Mouse (Mus musculus) WW6 (cell line): ENCODE data around the gene Ifna13.

Source experiments
- DNase-seq: peaks from one replicate; pipeline ENCODE4 v3.0.0-alpha.2; 2013; ENCODE audit warnings: low read depth, low spot score

The Ifna13 gene

DNA sequence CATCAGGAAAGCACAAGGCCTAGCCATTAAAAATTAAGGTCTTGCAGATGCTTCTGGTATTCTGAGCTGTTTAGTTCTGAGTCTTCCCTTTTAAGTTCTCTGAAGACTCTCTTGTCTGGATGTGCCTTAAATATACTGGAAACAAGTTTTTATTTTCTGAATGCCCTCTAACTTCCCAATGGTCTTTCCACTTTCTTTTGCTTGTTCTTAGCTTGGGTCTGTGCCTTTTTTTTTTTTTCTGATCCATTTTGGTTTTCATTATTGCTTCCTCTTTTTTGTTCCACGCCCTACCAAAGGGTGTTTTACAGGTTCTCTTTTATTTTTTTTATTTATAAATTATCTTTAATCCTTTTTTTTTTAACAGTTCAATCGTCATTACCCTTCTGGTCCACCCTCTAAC is at the start of gene Ifna13:
TSS of gene Ifna13 (minus strand) at position 101 of the 400 bp plus-strand sequence.
- no peak for DNase-seq

DNA sequence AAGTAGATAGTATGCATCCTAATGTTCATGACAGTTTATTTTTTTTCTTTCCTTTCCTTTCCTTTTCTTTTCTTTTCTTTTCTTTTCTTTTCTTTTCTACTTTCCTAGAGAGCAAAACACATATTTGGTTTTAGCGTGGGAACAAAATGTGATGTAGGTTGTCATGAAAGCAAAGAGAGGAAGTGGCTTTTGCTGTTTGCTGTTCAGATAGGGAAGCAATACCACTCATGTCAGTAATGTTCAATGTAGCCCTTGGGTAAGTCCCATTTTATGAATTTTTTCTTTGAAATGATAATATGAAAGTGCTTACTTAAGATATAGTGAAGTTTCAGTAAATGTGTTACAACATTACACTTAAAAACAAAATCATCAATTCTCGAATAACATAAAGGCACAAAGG is 49.1 kb upstream of the Ifna13 start:
- no peak for DNase-seq

DNA sequence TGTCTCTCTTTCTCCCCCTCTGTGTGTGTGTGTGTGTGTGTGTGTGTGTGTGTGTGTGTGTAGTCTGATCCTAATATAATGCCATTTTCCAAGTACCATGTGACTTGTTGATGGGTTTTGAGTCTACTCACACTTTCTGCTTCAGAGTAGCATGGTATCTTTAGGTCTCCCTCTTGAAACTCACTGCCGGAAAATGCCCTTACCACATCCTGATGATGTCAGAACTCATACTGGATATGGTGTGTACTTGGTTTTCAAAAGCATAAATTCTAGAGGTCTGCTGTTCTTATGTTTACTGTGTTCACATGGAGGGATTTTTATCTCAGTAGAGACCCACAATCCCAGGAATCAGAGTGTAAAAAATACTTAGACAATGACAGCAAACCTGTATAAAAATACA is 48.3 kb upstream of the Ifna13 start:
- no peak for DNase-seq

DNA sequence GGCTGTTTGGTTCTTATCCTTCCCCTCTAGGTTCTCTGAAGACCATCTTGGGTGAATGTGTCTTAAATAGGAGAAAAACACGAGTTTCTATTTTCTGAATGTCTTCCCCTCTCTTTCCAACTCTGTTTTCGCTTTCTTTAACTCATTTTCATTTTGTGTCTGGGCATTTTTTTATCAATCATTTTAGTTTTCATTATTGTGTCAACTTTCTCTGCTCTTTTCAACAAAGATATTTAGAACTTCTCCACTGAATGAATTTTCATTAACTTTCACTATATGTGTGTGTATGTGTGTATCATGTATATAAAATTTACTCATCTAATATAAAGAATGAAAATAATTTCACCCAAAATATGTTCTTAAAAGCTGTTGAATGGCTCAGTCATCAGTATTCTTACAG is 47.0 kb upstream of the Ifna13 start, which contains the start of gene Ifnab:
TSS of gene Ifnab (minus strand) at position 101 of the 400 bp plus-strand sequence.
- no peak for DNase-seq

DNA sequence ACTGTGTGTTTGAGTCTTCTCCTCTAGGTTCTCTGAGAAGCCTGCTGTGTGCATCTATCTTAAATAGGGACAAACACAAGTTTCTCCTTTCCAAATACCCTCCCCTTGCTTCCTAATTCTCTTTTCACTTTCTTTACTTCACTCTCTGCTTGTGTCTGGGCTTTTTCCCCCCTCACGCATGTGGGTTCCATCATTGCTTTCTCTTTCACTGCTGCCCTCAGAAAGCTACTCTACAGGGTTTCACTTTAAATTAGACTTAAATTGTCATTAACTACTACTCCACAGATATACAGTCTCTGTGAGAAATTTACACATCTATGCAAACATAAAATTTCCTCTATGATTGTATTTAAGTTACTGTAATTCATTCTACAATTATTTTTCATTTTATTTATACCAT is 39.6 kb upstream of the Ifna13 start, which contains the start of gene Ifna2:
TSS of gene Ifna2 (minus strand) at position 101 of the 400 bp plus-strand sequence.
- no peak for DNase-seq

DNA sequence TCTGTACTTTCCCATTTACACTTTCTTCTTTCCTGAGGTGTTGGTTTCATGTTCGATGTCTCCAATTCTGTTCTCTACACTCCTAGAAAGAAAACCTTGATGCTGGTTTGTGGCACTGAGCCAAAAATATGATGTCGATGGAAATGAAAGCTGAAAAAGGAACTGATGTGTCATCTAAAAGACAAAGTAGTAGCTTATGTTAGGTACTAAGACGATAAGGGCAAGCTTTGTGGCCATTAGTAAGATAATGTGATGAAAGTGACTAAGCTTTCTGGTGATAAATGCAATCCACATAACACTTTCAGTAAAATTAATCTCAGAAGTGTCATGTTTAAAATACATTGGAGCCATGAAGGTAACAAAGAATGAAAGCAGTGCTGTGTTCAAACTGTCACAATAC is 37.1 kb upstream of the Ifna13 start:
- DNase-seq = no peak

DNA sequence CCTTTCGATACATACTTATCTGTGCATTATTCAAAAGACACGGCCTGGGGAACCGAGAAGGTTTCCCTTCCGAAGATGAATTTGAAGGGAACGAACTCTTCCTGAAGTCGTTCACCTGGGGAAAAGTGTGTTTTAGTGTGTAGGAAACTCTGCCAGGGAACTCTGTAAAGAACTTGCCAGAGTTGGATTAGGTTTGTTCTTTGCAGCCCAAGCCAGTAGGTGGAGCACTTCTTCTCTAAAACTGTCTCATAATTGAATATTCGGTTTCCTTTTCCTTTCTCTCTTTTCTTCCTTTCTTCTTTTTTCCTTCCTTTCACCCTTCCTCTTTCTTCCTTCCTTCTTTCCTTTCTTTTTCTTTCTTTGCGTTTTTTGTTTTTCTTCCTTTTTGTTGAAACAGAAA is 36.1 kb upstream of the Ifna13 start:
- no peak for DNase-seq

DNA sequence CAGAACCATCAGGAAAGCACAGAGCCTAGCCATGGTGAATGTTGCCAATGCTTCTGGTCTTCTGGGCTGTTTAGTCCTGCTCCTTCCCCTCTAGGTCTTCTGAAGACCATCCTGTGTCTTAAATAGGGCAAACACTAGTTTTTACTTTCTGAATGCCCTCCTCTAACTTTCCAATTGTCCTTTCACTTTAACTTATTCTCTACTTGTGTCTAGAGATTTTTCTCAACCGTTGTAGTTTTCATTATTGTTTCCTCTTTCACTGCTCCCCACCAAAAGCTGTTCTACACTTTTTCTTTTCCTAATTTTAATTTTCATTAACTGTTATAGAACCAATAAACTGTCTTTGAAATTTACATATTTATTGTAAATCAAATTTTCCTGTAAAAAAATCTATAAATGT is 32.6 kb upstream of the Ifna13 start, which contains the start of gene Ifna16:
TSS of gene Ifna16 (minus strand) at position 101 of the 400 bp plus-strand sequence.
- DNase-seq = no peak

DNA sequence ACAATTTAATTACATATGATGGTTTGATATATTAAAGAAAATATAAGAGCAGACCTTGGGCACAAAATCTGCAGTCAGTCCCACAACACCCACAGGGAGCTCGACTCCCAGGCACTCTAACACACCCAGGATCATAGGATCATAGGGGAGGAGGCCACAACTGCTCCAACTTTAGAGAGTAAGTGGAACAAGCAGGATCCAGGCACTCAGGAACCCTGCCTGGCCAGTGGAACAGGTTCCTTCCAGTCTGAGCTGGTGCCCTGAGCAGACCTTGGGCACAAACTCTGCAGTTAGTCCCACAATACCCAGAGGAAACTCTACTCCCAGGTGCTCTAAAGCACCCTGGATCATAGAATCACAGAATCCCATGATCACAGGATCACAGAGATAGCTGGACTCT is 11.2 kb upstream of the Ifna13 start:
- DNase-seq = no peak

DNA sequence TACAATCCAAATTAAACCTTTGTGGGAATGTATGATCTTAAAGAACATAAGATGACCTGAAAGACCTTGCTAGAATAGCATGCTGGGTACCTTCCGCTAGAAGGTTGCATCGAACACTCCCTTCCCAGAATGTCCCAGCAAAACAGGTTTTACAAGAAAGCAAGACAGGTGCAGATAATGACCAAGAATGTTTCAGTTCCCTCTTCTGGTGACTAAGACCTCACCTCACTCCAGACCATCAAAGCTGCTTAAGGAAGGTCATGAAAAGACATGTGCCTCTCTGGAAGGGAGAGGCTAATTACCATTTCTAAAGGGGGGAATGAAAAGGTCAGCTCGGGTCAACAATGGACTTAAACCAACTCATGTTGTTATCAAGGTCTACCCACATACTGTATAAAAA is 9.4 kb upstream of the Ifna13 start:
- no peak for DNase-seq

DNA sequence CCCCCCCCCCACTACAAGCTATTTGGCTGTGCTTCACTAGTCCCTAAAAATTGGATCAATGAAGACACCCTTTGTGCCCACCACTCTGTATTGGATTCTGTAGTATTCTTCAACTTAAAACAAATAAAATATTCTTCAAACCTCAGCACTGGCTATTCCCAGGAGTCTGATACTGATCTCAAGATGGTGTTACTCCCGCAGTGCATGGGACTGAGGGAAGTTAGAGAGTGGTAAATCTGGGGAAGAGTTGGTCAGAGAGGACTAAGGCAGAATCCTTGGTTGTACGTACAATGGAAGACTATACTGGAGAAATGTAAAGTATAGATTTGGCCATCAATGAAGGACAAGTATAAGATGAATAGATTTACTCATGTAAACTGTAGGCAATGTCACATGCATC is 1.7 kb downstream of the Ifna13 start:
- DNase-seq = no peak

DNA sequence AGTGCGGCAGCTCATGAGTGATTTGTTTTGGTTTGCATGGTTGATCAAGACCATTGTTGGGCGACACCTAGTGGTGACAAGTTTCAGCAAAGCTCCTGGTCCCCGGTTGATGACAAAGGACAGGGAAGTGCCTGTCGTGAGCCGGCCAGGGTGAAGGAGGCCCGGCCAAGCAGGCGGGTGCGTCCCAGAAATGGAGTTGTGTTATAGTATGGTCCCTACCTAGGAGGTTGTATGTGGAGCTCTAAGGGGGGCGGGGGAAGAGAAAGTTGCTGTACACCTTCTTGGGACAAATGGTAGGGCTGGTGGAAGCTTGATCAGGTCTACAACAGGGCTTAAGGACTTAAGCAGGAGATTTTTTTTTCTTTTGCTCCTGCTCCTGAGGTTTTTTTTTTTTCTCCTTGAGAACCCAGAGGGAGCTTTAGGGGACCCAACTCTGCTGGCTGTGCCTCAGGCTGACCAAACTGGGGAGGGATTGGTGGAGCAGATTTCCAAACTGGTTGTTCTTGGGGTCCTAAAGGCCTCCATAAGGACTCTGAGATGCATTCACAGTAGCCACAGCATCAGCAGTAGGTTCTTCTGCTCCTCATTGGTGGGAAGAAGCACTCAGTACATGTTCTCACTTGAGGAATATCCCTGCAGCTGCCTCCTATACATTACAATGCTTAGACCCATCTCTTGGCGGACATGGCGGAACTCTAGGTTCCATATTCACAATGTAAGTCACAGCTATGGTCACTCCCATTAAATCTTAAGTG is 3.0 kb downstream of the Ifna13 start:
- DNase-seq = peak; percentile 100

DNA sequence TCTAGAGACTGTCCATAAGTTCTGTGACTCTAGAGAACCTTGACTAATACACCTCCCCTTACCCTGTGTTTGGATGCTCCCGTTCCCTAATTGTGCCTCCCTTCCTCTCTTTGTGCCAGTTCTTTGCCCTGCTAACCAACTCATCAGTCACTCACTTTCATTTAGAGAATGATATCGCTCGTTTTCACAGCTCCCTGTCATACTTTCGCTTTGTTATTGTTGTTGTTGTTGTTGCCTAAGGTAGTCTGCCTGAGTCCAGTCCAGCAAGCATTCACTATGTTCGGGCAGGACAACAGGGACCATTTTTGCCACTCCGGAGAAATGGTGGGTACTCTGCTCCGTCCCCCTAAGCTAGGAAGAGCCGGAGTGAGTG is 3.6 kb downstream of the Ifna13 start:
- no peak for DNase-seq

DNA sequence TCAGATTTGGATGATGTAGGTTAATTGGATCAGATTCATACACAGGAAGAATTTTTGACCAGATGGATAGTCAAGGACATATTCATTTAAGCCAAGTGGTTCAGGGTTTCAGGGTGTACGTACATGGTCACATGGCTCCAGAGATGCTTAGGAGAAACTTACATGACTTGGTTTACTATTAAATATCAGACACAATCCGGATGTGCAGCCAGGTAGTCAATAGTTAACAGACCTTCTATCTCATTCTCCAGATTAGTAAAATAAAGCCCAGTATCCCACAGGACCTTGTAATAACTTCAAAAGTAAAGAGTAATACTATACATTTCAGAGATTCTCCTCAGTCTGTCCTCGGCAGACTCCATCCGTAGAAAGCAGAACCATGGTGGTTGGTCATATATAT is 9.9 kb downstream of the Ifna13 start, which contains the start of gene C87499:
TSS of gene C87499 (minus strand) at position 101 of the 400 bp plus-strand sequence.
- no peak for DNase-seq

DNA sequence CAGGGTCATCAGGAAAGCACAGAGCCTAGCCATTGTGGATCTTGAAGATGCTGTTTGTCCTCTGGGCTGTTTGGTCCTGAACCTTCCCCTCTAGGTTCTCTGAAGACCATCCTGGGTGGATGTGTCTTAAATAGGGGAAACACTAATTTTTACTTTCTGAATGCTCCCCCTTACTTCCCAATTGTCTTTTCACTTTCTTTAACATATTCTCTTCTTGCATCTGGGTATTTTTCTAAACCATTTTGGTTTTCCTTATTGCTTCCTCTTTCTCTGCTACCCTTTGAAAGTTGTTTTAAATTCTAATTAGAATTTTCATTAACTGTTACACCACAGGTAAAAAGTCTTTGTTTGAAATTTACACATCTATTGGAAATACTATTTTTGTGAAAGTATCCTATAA is 41.0 kb downstream of the Ifna13 start, which contains the start of gene Ifna12:
TSS of gene Ifna12 (minus strand) at position 101 of the 400 bp plus-strand sequence.
- no peak for DNase-seq
